Mouse (Mus musculus): ENCODE data around the gene Ncoa3. TPM values are rescaled to one million over a fixed set of nuclear protein-coding genes. Genes with fewer than 3 reads are reported as not detected.

The Ncoa3 gene
- polyA plus RNA-seq, 1 experiment from 2014 or later = 14.8 TPM

GRCm38 (mm10) chr2:166012145-166012544, 19.7 kb downstream of the Ncoa3 start:
- peak overlapping the region; percentile 75 for H3K27ac ChIP-seq
- no peaks in the 10 kb centered on the region for H3K36me3 ChIP-seq
- 22% methylated on average over 2 of the region's 2 CpGs for WGBS
- DNase-seq (ENCODE audit: low spot score) = no peak
- H3K27me3 ChIP-seq (ENCODE audit: insufficient read depth, poor library complexity, severe bottlenecking) = no peaks in the 10 kb centered on the region
- H3K4me1 ChIP-seq = peaks cover 42% of the 10 kb centered on the region
- H3K9me3 ChIP-seq = no peaks in the 10 kb centered on the region
- H3K4me3 ChIP-seq = peak overlapping the region; percentile 23; the same call in 1 of the 2 replicates

- no peak for DNase-seq (ENCODE audit: low spot score)
- Histone ChIP-seq H3K27me3 (ENCODE audit: insufficient read depth, poor library complexity, severe bottlenecking) (no peaks in the 10 kb centered on the region), H3K4me3 (no peak overlapping the region), H3K9me3 (no peaks in the 10 kb centered on the region), H3K4me1 (peaks cover 33% of the 10 kb centered on the region), H3K36me3 (no peaks in the 10 kb centered on the region), H3K27ac (no peak overlapping the region)
- 91% methylated on average over 3 of the region's 3 CpGs for WGBS
Observed at GRCm38 (mm10) chr2:166018769-166019168, 26.3 kb downstream of the Ncoa3 start.

- 91% methylated on average over 2 of the region's 2 CpGs for WGBS
- DNase-seq (ENCODE audit: low spot score) = no peak
- Histone ChIP-seq H3K4me3 (no peak overlapping the region), H3K4me1 (peaks cover 40% of the 10 kb centered on the region), H3K9me3 (no peaks in the 10 kb centered on the region), H3K27me3 (ENCODE audit: insufficient read depth, poor library complexity, severe bottlenecking) (no peaks in the 10 kb centered on the region), H3K27ac (no peak overlapping the region), H3K36me3 (no peaks in the 10 kb centered on the region)
Observed at GRCm38 (mm10) chr2:166020026-166020425, 27.6 kb downstream of the Ncoa3 start.

- Histone ChIP-seq H3K9me3 (no peaks in the 10 kb centered on the region), H3K27ac (peak overlapping the region; percentile 78), H3K27me3 (ENCODE audit: insufficient read depth, poor library complexity, severe bottlenecking) (no peaks in the 10 kb centered on the region), H3K4me1 (peaks cover 47% of the 10 kb centered on the region), H3K4me3 (no peak overlapping the region), H3K36me3 (no peaks in the 10 kb centered on the region)
- WGBS = 23% methylated on average over 4 of the region's 4 CpGs
- DNase-seq (ENCODE audit: low spot score) = no peak
Observed at GRCm38 (mm10) chr2:166021073-166021610, 28.7 kb downstream of the Ncoa3 start.

GRCm38 (mm10) chr2:166021642-166022041, 29.2 kb downstream of the Ncoa3 start:
- Histone ChIP-seq H3K36me3 (no peaks in the 10 kb centered on the region), H3K9me3 (no peaks in the 10 kb centered on the region), H3K27ac (peak overlapping the region; percentile 78), H3K4me1 (peaks cover 49% of the 10 kb centered on the region), H3K27me3 (ENCODE audit: insufficient read depth, poor library complexity, severe bottlenecking) (no peaks in the 10 kb centered on the region), H3K4me3 (no peak overlapping the region)
- WGBS = 53% methylated on average over 3 of the region's 3 CpGs
- peak; percentile 83 for DNase-seq (ENCODE audit: low spot score)

GRCm38 (mm10) chr2:166022327-166022726, 29.9 kb downstream of the Ncoa3 start:
- Histone ChIP-seq H3K4me3 (no peak overlapping the region), H3K27ac (peak overlapping the region; percentile 78)

GRCm38 (mm10) chr2:166024079-166024478, 31.6 kb downstream of the Ncoa3 start:
- no peaks in the 10 kb centered on the region for H3K9me3 ChIP-seq
- DNase-seq (ENCODE audit: low spot score) = no peak
- peaks cover 42% of the 10 kb centered on the region for H3K4me1 ChIP-seq
- H3K27me3 ChIP-seq (ENCODE audit: insufficient read depth, poor library complexity, severe bottlenecking) = no peaks in the 10 kb centered on the region
- H3K36me3 ChIP-seq = no peaks in the 10 kb centered on the region
- no peak overlapping the region for H3K4me3 ChIP-seq
- 67% methylated on average over 3 of the region's 3 CpGs for WGBS
- no peak overlapping the region for H3K27ac ChIP-seq

More at GRCm38 (mm10) chr2:166022327-166022726, 29.9 kb downstream of the Ncoa3 start:
- H3K27me3 ChIP-seq (ENCODE audit: insufficient read depth, poor library complexity, severe bottlenecking) = no peaks in the 10 kb centered on the region
- H3K36me3 ChIP-seq = no peaks in the 10 kb centered on the region
- no peak for DNase-seq (ENCODE audit: low spot score)
- H3K4me1 ChIP-seq = peaks cover 47% of the 10 kb centered on the region
- no peaks in the 10 kb centered on the region for H3K9me3 ChIP-seq
- WGBS = 51% methylated on average over 8 of the region's 8 CpGs

GRCm38 (mm10) chr2:166024621-166025020, 32.2 kb downstream of the Ncoa3 start:
- Histone ChIP-seq H3K36me3 (no peaks in the 10 kb centered on the region), H3K4me1 (peaks cover 46% of the 10 kb centered on the region), H3K27ac (no peak overlapping the region), H3K9me3 (no peaks in the 10 kb centered on the region), H3K27me3 (ENCODE audit: insufficient read depth, poor library complexity, severe bottlenecking) (no peaks in the 10 kb centered on the region), H3K4me3 (no peak overlapping the region)
- 89% methylated on average over 4 of the region's 4 CpGs for WGBS
- DNase-seq (ENCODE audit: low spot score) = no peak

GRCm38 (mm10) chr2:166025943-166026342, 33.5 kb downstream of the Ncoa3 start:
- Histone ChIP-seq H3K4me3 (no peak overlapping the region), H3K27ac (no peak overlapping the region), H3K4me1 (peaks cover 52% of the 10 kb centered on the region), H3K27me3 (ENCODE audit: insufficient read depth, poor library complexity, severe bottlenecking) (no peaks in the 10 kb centered on the region), H3K9me3 (no peaks in the 10 kb centered on the region), H3K36me3 (no peaks in the 10 kb centered on the region)
- WGBS = 81% methylated on average over 5 of the region's 5 CpGs
- no peak for DNase-seq (ENCODE audit: low spot score)

- DNase-seq (ENCODE audit: low spot score) = no peak
- Histone ChIP-seq H3K27me3 (ENCODE audit: insufficient read depth, poor library complexity, severe bottlenecking) (no peaks in the 10 kb centered on the region), H3K9me3 (no peaks in the 10 kb centered on the region), H3K36me3 (no peaks in the 10 kb centered on the region), H3K4me3 (no peak overlapping the region), H3K4me1 (peaks cover 52% of the 10 kb centered on the region), H3K27ac (no peak overlapping the region)
- WGBS = 92% methylated on average over 3 of the region's 3 CpGs
Observed at GRCm38 (mm10) chr2:166027834-166028233, 35.4 kb downstream of the Ncoa3 start.

GRCm38 (mm10) chr2:166029232-166029631, 36.8 kb downstream of the Ncoa3 start:
- 71% methylated on average over 4 of the region's 4 CpGs for WGBS
- H3K36me3 ChIP-seq = no peaks in the 10 kb centered on the region
- H3K27ac ChIP-seq = no peak overlapping the region
- H3K4me1 ChIP-seq = peaks cover 49% of the 10 kb centered on the region
- no peaks in the 10 kb centered on the region for H3K9me3 ChIP-seq
- no peak for DNase-seq (ENCODE audit: low spot score)
- H3K27me3 ChIP-seq (ENCODE audit: insufficient read depth, poor library complexity, severe bottlenecking) = no peaks in the 10 kb centered on the region
- H3K4me3 ChIP-seq = no peak overlapping the region

- Histone ChIP-seq H3K9me3 (no peaks in the 10 kb centered on the region), H3K4me3 (peak overlapping the region; percentile 42), H3K27me3 (ENCODE audit: insufficient read depth, poor library complexity, severe bottlenecking) (no peaks in the 10 kb centered on the region), H3K4me1 (peaks cover 51% of the 10 kb centered on the region), H3K27ac (peak overlapping the region; percentile 87), H3K36me3 (no peaks in the 10 kb centered on the region)
- no peak for DNase-seq (ENCODE audit: low spot score)
- WGBS = 12% methylated on average over 13 of the region's 13 CpGs
Observed at GRCm38 (mm10) chr2:166030256-166030995, 38.0 kb downstream of the Ncoa3 start.

- H3K4me1 ChIP-seq = peaks cover 50% of the 10 kb centered on the region
- H3K4me3 ChIP-seq = peak overlapping the region; percentile 42
- WGBS = 33% methylated on average over 7 of the region's 7 CpGs
Observed at GRCm38 (mm10) chr2:166031120-166031929, 38.9 kb downstream of the Ncoa3 start.

More at GRCm38 (mm10) chr2:166031120-166031929, 38.9 kb downstream of the Ncoa3 start:
- peak overlapping the region; percentile 87 for H3K27ac ChIP-seq
- H3K36me3 ChIP-seq = no peaks in the 10 kb centered on the region
- H3K27me3 ChIP-seq (ENCODE audit: insufficient read depth, poor library complexity, severe bottlenecking) = no peaks in the 10 kb centered on the region
- peak; percentile 86 for DNase-seq (ENCODE audit: low spot score)
- H3K9me3 ChIP-seq = no peaks in the 10 kb centered on the region

All from heart, embryonic 10.5 days (tissue).